Mouse (Mus musculus): ENCODE results near the gene Rora. TPM values are rescaled to one million over a fixed set of nuclear protein-coding genes. Genes with fewer than 3 reads are reported as not detected.

Rora gene
- polyA plus RNA-seq, 1 experiment from 2014 or later, result 43.6 TPM

- H3K9me3 ChIP-seq (replicated peaks; ENCODE audit: control insufficient read depth, low read length, poor library complexity, severe bottlenecking), result no peaks in the 10 kb centered on the region
- H3K36me3 ChIP-seq (ENCODE audit: control insufficient read depth, insufficient read depth, low read length), result no peaks in the 10 kb centered on the region
- no peak overlapping the region for H3K4me3 ChIP-seq (ENCODE audit: low read depth, low read length)
- H3K27me3 ChIP-seq (ENCODE audit: control insufficient read depth, insufficient read depth, low read depth, low read length), result no peaks in the 10 kb centered on the region
- no peak overlapping the region for H3K27ac ChIP-seq (ENCODE audit: low read length)
- H3K4me2 ChIP-seq (ENCODE audit: low read length), result no peak overlapping the region
- H3K9ac ChIP-seq (ENCODE audit: low read depth, low read length), result no peak overlapping the region
- H3K4me1 ChIP-seq (ENCODE audit: control insufficient read depth, insufficient read depth, low read length), result peaks cover 15% of the 10 kb centered on the region
- WGBS, result 87% methylated on average over 12 of the region's 12 CpGs
- ATAC-seq, result no peak
Observed at GRCm38 (mm10) chr9:68679871-68680374, 26.3 kb downstream of the Rora start.

- H3K9me3 ChIP-seq (replicated peaks; ENCODE audit: control insufficient read depth, low read length, poor library complexity, severe bottlenecking), result no peaks in the 10 kb centered on the region
- H3K27ac ChIP-seq (ENCODE audit: low read length), result no peak overlapping the region; the same call in 1 of the 2 replicates
- H3K36me3 ChIP-seq (ENCODE audit: control insufficient read depth, insufficient read depth, low read length), result no peaks in the 10 kb centered on the region
- no peak for ATAC-seq
- 10% methylated on average over 3 of the region's 3 CpGs for WGBS
- no peak overlapping the region for H3K4me2 ChIP-seq (ENCODE audit: low read length)
- no peak overlapping the region for H3K4me3 ChIP-seq (ENCODE audit: low read depth, low read length)
- peaks cover 44% of the 10 kb centered on the region for H3K4me1 ChIP-seq (ENCODE audit: control insufficient read depth, insufficient read depth, low read length)
- no peaks in the 10 kb centered on the region; the same call in 1 of the 2 replicates for H3K27me3 ChIP-seq (ENCODE audit: control insufficient read depth, insufficient read depth, low read depth, low read length)
- H3K9ac ChIP-seq (ENCODE audit: low read depth, low read length), result no peak overlapping the region
Observed at GRCm38 (mm10) chr9:68683938-68684337, 30.4 kb downstream of the Rora start.

GRCm38 (mm10) chr9:68685562-68685961 lies 32.0 kb downstream of the Rora start:
- Histone ChIP-seq H3K4me3 (ENCODE audit: low read depth, low read length) (no peak overlapping the region), H3K9me3 (replicated peaks; ENCODE audit: control insufficient read depth, low read length, poor library complexity, severe bottlenecking) (no peaks in the 10 kb centered on the region), H3K27me3 (ENCODE audit: control insufficient read depth, insufficient read depth, low read depth, low read length) (no peaks in the 10 kb centered on the region; the same call in 1 of the 2 replicates), H3K27ac (ENCODE audit: low read length) (peak overlapping the region; percentile 53), H3K36me3 (ENCODE audit: control insufficient read depth, insufficient read depth, low read length) (no peaks in the 10 kb centered on the region), H3K9ac (ENCODE audit: low read depth, low read length) (no peak overlapping the region), H3K4me1 (ENCODE audit: control insufficient read depth, insufficient read depth, low read length) (peaks cover 42% of the 10 kb centered on the region), H3K4me2 (ENCODE audit: low read length) (no peak overlapping the region)
- ATAC-seq, result peak; percentile 49; the same call in 1 of the 2 replicates
- WGBS, result 31% methylated on average over 5 of the region's 5 CpGs

- no peak overlapping the region for H3K4me3 ChIP-seq (ENCODE audit: low read depth, low read length)
- WGBS, result 20% methylated on average over 10 of the region's 10 CpGs
- H3K27ac ChIP-seq (ENCODE audit: low read length), result no peak overlapping the region
Observed at GRCm38 (mm10) chr9:68687251-68687874, 33.8 kb downstream of the Rora start.

GRCm38 (mm10) chr9:68688151-68688550 lies 34.6 kb downstream of the Rora start:
- H3K4me3 ChIP-seq (ENCODE audit: low read depth, low read length), result no peak overlapping the region
- peaks cover 42% of the 10 kb centered on the region for H3K4me1 ChIP-seq (ENCODE audit: control insufficient read depth, insufficient read depth, low read length)
- H3K4me2 ChIP-seq (ENCODE audit: low read length), result no peak overlapping the region
- no peak overlapping the region for H3K27ac ChIP-seq (ENCODE audit: low read length)
- 81% methylated on average over 2 of the region's 2 CpGs for WGBS
- no peak for ATAC-seq
- H3K36me3 ChIP-seq (ENCODE audit: control insufficient read depth, insufficient read depth, low read length), result no peaks in the 10 kb centered on the region
- no peaks in the 10 kb centered on the region for H3K9me3 ChIP-seq (replicated peaks; ENCODE audit: control insufficient read depth, low read length, poor library complexity, severe bottlenecking)
- no peaks in the 10 kb centered on the region; the same call in 1 of the 2 replicates for H3K27me3 ChIP-seq (ENCODE audit: control insufficient read depth, insufficient read depth, low read depth, low read length)
- no peak overlapping the region for H3K9ac ChIP-seq (ENCODE audit: low read depth, low read length)

More at GRCm38 (mm10) chr9:68687251-68687874, 33.8 kb downstream of the Rora start:
- ATAC-seq, result no peak
- Histone ChIP-seq H3K9me3 (replicated peaks; ENCODE audit: control insufficient read depth, low read length, poor library complexity, severe bottlenecking) (no peaks in the 10 kb centered on the region), H3K4me1 (ENCODE audit: control insufficient read depth, insufficient read depth, low read length) (peaks cover 42% of the 10 kb centered on the region), H3K9ac (ENCODE audit: low read depth, low read length) (no peak overlapping the region), H3K27me3 (ENCODE audit: control insufficient read depth, insufficient read depth, low read depth, low read length) (no peaks in the 10 kb centered on the region; the same call in 1 of the 2 replicates), H3K36me3 (ENCODE audit: control insufficient read depth, insufficient read depth, low read length) (no peaks in the 10 kb centered on the region), H3K4me2 (ENCODE audit: low read length) (no peak overlapping the region)

GRCm38 (mm10) chr9:68689351-68689750 lies 35.8 kb downstream of the Rora start:
- Histone ChIP-seq H3K4me1 (ENCODE audit: control insufficient read depth, insufficient read depth, low read length) (peaks cover 36% of the 10 kb centered on the region), H3K9ac (ENCODE audit: low read depth, low read length) (no peak overlapping the region), H3K27ac (ENCODE audit: low read length) (no peak overlapping the region), H3K4me3 (ENCODE audit: low read depth, low read length) (no peak overlapping the region), H3K9me3 (replicated peaks; ENCODE audit: control insufficient read depth, low read length, poor library complexity, severe bottlenecking) (no peaks in the 10 kb centered on the region), H3K36me3 (ENCODE audit: control insufficient read depth, insufficient read depth, low read length) (no peaks in the 10 kb centered on the region), H3K27me3 (ENCODE audit: control insufficient read depth, insufficient read depth, low read depth, low read length) (no peaks in the 10 kb centered on the region; the same call in 1 of the 2 replicates), H3K4me2 (ENCODE audit: low read length) (no peak overlapping the region)
- 34% methylated on average over 4 of the region's 4 CpGs for WGBS
- ATAC-seq, result no peak

GRCm38 (mm10) chr9:68694889-68695495 lies 41.4 kb downstream of the Rora start:
- ATAC-seq, result no peak
- Histone ChIP-seq H3K27ac (ENCODE audit: low read length) (no peak overlapping the region), H3K27me3 (ENCODE audit: control insufficient read depth, insufficient read depth, low read depth, low read length) (no peaks in the 10 kb centered on the region), H3K4me3 (ENCODE audit: low read depth, low read length) (no peak overlapping the region), H3K4me2 (ENCODE audit: low read length) (no peak overlapping the region), H3K9me3 (replicated peaks; ENCODE audit: control insufficient read depth, low read length, poor library complexity, severe bottlenecking) (no peaks in the 10 kb centered on the region), H3K36me3 (ENCODE audit: control insufficient read depth, insufficient read depth, low read length) (no peaks in the 10 kb centered on the region), H3K4me1 (ENCODE audit: control insufficient read depth, insufficient read depth, low read length) (peaks cover 7% of the 10 kb centered on the region; the same call in 1 of the 2 replicates), H3K9ac (ENCODE audit: low read depth, low read length) (no peak overlapping the region)
- 32% methylated on average over 4 of the region's 4 CpGs for WGBS

- Histone ChIP-seq H3K27me3 (ENCODE audit: control insufficient read depth, insufficient read depth, low read depth, low read length) (no peaks in the 10 kb centered on the region), H3K9me3 (replicated peaks; ENCODE audit: control insufficient read depth, low read length, poor library complexity, severe bottlenecking) (no peaks in the 10 kb centered on the region), H3K4me2 (ENCODE audit: low read length) (no peak overlapping the region), H3K4me1 (ENCODE audit: control insufficient read depth, insufficient read depth, low read length) (peaks cover 7% of the 10 kb centered on the region; the same call in 1 of the 2 replicates), H3K27ac (ENCODE audit: low read length) (no peak overlapping the region), H3K9ac (ENCODE audit: low read depth, low read length) (no peak overlapping the region), H3K36me3 (ENCODE audit: control insufficient read depth, insufficient read depth, low read length) (no peaks in the 10 kb centered on the region), H3K4me3 (ENCODE audit: low read depth, low read length) (no peak overlapping the region)
- 49% methylated on average over 16 of the region's 16 CpGs for WGBS
- no peak for ATAC-seq
Observed at GRCm38 (mm10) chr9:68695496-68695969, 41.9 kb downstream of the Rora start.

GRCm38 (mm10) chr9:68696425-68696956 lies 42.9 kb downstream of the Rora start:
- WGBS, result 90% methylated on average over 3 of the region's 3 CpGs
- Histone ChIP-seq H3K27ac (ENCODE audit: low read length) (no peak overlapping the region), H3K27me3 (ENCODE audit: control insufficient read depth, insufficient read depth, low read depth, low read length) (no peaks in the 10 kb centered on the region), H3K9ac (ENCODE audit: low read depth, low read length) (no peak overlapping the region), H3K4me2 (ENCODE audit: low read length) (no peak overlapping the region), H3K9me3 (replicated peaks; ENCODE audit: control insufficient read depth, low read length, poor library complexity, severe bottlenecking) (no peaks in the 10 kb centered on the region), H3K4me1 (ENCODE audit: control insufficient read depth, insufficient read depth, low read length) (peaks cover 7% of the 10 kb centered on the region; the same call in 1 of the 2 replicates), H3K4me3 (ENCODE audit: low read depth, low read length) (no peak overlapping the region), H3K36me3 (ENCODE audit: control insufficient read depth, insufficient read depth, low read length) (no peaks in the 10 kb centered on the region)
- ATAC-seq, result no peak
